Mouse (Mus musculus) G1E-ER4 (cell line): ENCODE measurements around the gene 3110009E18Rik. TPM values are rescaled to one million over a fixed set of nuclear protein-coding genes. Genes with fewer than 3 reads are reported as not detected.

Source experiments
- GATA1 ChIP-seq: IDR thresholded peaks from one replicate; pipeline ENCODE4 v1.8.0; 2012; ENCODE audit warnings: low read length, inconsistent platforms
- polyA plus RNA-seq: library from polyadenylated mRNA; stranded (reverse); fragments of >175 nt; gene quantifications from 2 replicates; pipeline ENCODE4 v1.2.3, GENCODE M21; 2012

3110009E18Rik gene
- 5.1 and 10.0 TPM in 2 replicates for polyA plus RNA-seq

DNA sequence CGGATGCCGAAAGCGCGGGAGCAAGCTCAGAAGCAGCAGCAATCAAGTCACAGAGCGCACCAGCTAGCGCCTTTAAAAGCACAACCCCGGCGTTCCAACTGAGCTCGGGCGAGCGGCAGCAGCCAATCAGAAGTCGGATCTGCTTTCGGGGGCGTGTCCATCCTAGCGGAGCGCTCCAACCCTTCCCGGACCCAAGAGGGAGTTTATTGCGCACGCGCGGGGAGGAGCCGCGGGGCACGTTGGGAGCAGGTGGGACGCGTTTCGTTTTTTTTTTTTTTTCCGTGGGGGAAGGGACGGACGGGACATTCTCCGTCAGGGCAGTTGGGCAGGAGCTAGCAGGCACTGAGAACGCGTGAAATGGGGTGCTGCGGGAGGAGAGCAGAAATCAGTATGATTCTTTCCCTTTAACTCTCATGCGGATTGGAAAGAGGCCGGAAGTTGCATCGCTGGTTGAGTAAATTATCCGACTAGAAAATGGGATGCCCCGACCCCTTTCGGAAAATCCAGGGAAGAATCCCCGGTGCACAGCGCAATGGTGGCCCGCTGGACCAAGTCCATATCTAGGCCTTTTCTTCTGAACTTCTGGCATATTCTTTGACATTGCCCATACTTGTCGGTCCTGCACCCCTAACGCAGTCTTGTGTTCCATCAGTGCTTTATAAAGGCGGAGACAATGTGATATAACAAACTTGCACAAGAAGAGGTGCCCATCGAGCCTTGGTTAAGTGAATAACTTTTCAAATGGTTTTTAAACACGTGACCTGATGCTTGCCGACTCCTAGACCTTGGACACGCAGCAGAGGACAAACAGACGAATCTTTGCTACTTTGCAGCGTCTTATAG lies at the start of gene 3110009E18Rik, which contains the start of gene Dbi:
3110009E18Rik (plus strand) TSS at position 219 of the 843 bp plus-strand sequence.
Dbi (minus strand) TSS at position 110 of the 843 bp plus-strand sequence.
- TF ChIP-seq GATA1, result no peak

GRCm38 (mm10) chr1:120072900-120073299 lies 48.1 kb upstream of the 3110009E18Rik start:
- no peak for TF ChIP-seq GATA1

DNA sequence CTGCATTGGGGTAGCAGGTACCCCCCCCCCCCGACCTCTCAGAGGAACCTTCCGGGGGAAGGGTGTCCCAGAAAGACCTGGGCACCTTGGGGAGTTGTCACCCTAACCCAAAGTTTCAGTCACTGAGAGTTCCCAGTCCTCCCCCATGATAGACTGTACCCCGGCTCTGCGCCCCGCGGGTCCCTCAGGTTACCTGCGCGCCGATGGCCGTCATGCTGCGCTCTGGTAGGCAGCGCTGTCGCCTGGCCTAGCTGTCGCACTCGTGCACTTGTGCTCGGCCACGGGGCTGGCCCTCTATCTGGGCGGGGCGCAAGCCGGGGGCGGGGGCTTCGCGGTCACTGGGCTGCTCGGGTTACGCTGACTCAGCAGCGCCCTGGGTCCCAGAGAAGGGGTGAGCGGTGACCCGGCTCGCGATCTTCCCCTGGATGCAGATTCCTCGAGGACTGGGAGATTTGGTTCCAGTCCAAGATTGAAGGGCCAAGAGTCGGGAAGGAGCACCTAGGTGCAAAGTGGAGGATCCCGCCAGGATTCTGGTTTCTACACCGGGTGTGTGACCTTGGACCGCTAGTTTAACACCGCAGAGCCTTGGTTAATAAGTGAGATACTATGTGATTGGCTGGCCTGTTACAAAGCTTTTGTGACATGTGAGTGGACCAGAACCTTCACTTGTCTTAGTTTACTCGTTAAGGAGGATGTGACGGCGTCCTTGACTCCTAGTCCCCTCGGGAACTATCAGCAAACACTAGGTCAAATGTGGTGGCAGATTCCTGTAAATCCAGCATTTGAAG lies 47.3 kb upstream of the 3110009E18Rik start, which contains the start of gene Tmem37:
Tmem37 (minus strand) TSS at position 556 of the 788 bp plus-strand sequence.
- no peak for TF ChIP-seq GATA1

- TF ChIP-seq GATA1, result no peak
Measured at GRCm38 (mm10) chr1:120074307-120074702, 46.7 kb upstream of the 3110009E18Rik start.

DNA sequence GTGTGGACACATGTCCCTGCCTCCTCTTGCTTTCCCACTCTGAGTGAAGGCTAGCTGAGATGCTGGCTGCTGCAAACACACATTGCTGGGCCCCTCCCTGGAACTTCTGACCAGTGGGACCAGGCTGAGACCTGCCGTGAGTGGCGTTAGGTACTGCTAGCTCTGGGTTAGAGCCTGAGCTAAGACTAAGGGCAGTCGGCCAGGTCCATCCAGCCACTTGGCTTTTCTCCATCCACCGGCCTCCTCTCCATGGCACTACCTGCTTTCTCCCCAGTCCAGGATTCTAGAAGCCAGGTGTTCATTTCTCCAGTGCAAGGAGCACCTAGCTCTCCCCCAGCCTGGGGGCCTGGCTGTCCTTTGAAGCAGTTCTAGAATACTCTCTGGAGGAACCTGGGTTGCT lies 46.1 kb upstream of the 3110009E18Rik start:
- TF ChIP-seq GATA1, result no peak

GRCm38 (mm10) chr1:120075507-120075906 lies 45.5 kb upstream of the 3110009E18Rik start:
- no peak for TF ChIP-seq GATA1

DNA sequence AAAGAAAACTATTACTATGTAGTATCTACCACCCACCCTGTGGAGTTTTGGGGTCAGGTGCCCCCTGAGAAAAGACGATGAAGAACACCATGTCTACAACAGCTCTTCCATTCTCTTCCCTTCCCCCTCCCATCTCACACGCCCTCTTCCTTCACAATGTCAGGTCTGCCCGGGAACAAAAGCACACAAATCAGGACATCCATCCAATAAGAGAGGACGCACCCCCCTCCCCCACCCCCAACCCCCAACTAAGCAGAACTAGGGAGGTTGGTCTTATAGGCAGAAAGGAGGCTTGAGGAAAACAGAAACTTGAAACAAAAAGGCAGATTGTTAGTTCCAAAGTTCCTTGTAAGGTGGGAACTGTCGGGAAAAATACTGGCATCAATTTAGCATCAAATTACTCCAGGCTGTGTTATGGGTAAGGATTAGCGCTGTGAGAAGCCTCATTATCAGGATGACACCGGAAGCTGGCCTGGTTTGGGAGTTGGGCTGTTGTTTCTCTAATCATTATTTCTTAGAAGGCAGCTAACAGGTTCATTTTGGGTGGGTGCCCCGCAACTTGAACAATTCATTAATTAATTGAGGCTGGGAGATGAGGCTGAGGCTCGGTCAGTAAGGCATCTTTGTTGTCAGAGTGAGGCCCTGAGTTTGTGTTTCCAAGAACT lies 43.1 kb upstream of the 3110009E18Rik start:
- no peak for TF ChIP-seq GATA1

DNA sequence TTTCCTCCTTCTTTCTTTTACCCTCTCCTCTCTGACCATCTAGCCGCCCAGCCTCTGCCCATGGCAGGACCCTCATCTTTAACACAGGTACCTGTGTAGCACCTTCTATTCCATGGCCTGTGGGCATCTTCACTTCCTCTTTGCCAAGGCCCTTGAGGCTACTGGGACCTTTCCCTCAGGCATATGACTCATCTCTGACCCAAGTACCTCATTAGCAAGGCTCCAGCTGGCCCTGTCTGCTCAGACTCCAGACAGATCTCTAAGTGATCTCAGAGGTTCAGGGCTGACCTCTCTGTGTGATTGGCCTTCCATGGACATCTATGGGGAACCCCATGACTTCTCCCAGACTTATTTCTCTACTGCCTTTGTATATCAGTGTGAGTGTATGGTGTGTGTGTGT lies 40.4 kb upstream of the 3110009E18Rik start:
- TF ChIP-seq GATA1, result no peak

- no peak for TF ChIP-seq GATA1
Measured at GRCm38 (mm10) chr1:120082957-120083585, 37.9 kb upstream of the 3110009E18Rik start.

DNA sequence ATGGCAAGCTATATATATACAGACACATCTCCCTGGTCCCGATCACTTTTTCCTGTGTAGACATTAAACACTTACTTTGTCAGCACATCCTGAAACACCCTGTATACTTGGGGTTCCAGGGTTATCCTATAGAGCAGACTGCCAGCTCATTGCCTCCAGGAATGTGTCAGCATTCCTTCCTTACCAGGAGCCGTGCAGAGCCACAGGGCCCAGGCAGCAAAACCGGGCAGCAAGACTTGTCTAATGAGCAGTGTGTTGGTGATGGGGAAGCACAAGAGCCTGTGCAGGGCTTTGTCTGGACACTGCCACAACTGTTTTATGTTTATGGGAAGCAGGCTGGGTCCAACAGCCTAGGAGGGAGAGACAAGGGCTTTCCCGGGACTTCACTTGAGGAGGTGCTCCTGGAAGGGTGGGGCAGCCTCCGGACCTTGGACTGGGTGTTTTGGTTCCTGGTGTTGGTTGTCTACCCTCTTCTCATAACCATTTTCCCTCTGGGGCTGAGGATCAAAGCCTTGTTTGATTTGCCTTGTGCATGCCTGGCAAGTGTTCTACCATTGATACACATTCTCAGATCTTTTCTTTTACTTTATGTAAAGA lies 37.0 kb upstream of the 3110009E18Rik start:
- TF ChIP-seq GATA1, result no peak

DNA sequence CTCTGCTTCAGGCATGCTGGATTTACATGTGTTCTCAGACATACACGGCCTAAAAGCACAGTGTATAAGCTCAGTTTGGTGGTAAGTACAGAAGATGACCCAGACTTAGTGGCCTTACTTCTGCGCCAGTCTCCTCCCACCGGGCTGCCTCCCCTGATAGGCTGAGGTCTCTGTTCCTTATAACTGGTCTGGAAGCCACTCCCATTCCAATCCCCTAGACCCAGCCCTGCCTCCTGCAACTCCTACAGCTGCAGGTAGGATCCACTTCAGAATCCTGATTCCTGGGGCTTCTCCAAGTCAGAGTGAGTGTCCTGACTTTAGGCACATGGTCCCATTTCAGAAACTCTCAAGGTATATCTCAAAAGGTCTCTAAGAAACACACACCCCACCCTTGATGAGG lies 35.3 kb upstream of the 3110009E18Rik start:
- no peak for TF ChIP-seq GATA1

- TF ChIP-seq GATA1, result no peak
Measured at GRCm38 (mm10) chr1:120086644-120087043, 34.3 kb upstream of the 3110009E18Rik start.

DNA sequence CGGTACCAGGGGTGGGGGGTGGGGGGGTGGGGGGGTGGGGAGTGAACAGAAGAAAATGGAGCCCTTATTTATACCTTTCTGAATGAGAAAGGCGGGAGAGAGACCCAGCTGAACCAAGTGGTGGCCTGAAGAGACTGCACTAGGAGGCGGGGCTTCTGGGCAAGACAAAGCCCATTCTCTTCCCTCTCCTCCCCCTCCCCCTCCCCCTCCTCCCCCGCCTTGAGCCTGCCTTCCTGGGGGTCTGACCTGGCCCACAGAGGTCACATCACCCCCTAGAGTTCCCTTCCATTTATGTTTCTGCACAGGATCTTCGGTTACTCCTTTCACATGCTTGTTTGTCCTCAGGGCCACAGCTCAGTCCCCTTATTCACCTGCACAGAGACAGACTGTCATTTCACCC lies 31.8 kb upstream of the 3110009E18Rik start:
- no peak for TF ChIP-seq GATA1

DNA sequence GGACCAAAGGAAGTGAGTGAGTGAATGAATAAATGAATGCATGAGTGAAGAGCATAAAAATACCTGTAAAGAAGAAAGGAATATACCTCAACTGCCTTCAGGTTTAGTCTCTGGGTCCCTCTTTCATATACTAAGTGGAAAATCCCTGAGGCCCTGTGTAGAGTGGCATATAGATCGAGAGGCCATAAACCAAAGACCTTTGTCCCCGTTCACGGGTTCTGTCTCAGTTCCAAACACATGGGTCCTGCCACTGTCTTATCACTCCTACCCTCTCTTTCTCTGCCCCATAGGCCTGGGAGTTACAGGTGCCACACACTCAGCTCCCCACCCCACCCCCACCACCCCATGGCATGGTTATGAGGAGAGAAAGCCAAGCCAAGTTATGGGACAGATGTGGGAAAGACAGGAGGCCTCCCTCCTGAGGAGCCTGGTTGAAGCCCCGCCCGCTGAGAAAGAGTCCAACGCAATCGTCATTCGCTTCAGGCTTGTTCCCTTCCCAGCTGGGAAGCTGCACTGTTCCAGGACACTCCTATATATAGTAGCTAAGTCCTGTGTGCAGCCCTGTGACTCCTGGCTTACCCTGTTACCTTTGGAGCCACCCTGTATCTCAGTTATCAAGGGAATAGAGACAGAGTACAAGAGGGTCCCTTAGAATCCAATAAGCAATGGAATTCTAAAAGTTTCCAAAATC lies 30.0 kb upstream of the 3110009E18Rik start:
- TF ChIP-seq GATA1, result no peak

- TF ChIP-seq GATA1, result no peak
Measured at GRCm38 (mm10) chr1:120094920-120095319, 26.1 kb upstream of the 3110009E18Rik start.
